Mouse (Mus musculus): ENCODE measurements around the gene Iqcf5.

GRCm38 (mm10) chr9:106480541-106480940, 33.8 kb upstream of the Iqcf5 start:
- no peak for TF ChIP-seq CTCF (IDR thresholded peaks at IDR 0.05; ENCODE audit: control insufficient read depth, insufficient read depth, insufficient replicate concordance, low read depth, low read length)
- TF ChIP-seq POLR2A (IDR thresholded peaks at IDR 0.05; ENCODE audit: control insufficient read depth, low read depth, low read length): no peak
